Mouse (Mus musculus): ENCODE results near the gene Slc16a13. TPM values are rescaled to one million over a fixed set of nuclear protein-coding genes. Genes with fewer than 3 reads are reported as not detected.

The Slc16a13 gene
- polyA plus RNA-seq, 1 experiment from 2014 or later, result 18.6 TPM

DNA sequence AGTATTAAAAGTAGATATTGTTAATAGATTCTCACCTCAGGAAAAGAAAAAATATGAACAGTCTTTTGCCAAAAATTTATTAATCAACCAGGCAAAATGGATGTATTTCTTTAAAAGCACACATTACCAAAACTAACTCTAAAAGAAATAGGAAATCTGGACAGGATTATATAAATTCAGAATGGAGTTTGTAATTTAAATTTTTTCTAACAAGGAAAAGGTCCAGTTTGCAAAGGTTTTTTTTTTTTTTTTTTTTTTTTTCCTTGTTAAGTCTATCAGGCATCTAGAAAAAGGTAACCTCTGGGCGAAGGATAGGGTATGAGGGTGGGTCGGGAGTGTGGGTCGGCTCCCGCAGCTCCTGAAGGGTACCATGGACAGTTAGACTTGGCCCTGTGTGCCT, 40.4 kb downstream of the Slc16a13 start:
- no peak for ATAC-seq (ENCODE audit: low FRiP score, low TSS enrichment)
- H3K4me3 ChIP-seq (ENCODE audit: low read length), result no peak overlapping the region
- no peak overlapping the region for H3K27ac ChIP-seq (ENCODE audit: low read length)
- 94% methylated on average over 4 of the region's 4 CpGs for WGBS
- H3K4me1 ChIP-seq (ENCODE audit: insufficient read depth, low read length), result no peaks in the 10 kb centered on the region
- H3K9me3 ChIP-seq (ENCODE audit: low read length), result peaks cover 4% of the 10 kb centered on the region; the same call in 1 of the 2 replicates
- H3K27me3 ChIP-seq (ENCODE audit: insufficient read depth, low read length), result no peaks in the 10 kb centered on the region
- no peaks in the 10 kb centered on the region for H3K36me3 ChIP-seq (ENCODE audit: insufficient read depth, low read length)
- no peak overlapping the region for H3K4me2 ChIP-seq (replicated peaks; ENCODE audit: low read depth, low read length)
- no peak overlapping the region for H3K9ac ChIP-seq (replicated peaks; ENCODE audit: low read length)

- Histone ChIP-seq H3K27ac (ENCODE audit: low read length) (no peak overlapping the region), H3K4me3 (ENCODE audit: low read length) (no peak overlapping the region), H3K27me3 (ENCODE audit: insufficient read depth, low read length) (no peaks in the 10 kb centered on the region), H3K9ac (replicated peaks; ENCODE audit: low read length) (no peak overlapping the region), H3K4me1 (ENCODE audit: insufficient read depth, low read length) (no peaks in the 10 kb centered on the region), H3K36me3 (ENCODE audit: insufficient read depth, low read length) (no peaks in the 10 kb centered on the region), H3K4me2 (replicated peaks; ENCODE audit: low read depth, low read length) (no peak overlapping the region), H3K9me3 (ENCODE audit: low read length) (peaks cover 4% of the 10 kb centered on the region; the same call in 1 of the 2 replicates)
- no peak for ATAC-seq (ENCODE audit: low FRiP score, low TSS enrichment)
- WGBS, result 36% methylated on average over 14 of the region's 14 CpGs
Observed at GRCm38 (mm10) chr11:70179401-70179800, 41.5 kb downstream of the Slc16a13 start.

DNA sequence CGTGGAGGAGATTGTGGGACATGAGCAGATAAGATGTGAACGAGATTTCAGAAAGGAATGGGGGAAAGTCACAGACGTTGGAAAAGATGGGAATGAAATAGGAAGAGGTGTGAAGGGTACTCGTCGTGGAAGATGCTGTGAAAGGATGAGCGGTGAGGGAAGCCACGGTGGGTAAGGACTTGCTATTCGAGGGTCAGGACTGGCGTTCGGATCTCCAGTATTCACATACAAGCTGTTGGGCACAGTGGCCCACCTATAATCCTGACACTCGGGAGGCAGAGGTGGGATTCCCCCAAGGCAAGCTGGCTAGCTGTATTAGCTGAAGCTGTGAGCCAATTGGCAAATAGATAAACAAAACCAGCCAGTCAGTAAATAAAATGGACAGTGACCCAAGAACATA, 42.1 kb downstream of the Slc16a13 start:
- Histone ChIP-seq H3K9me3 (ENCODE audit: low read length) (peaks cover 4% of the 10 kb centered on the region; the same call in 1 of the 2 replicates), H3K4me2 (replicated peaks; ENCODE audit: low read depth, low read length) (no peak overlapping the region), H3K9ac (replicated peaks; ENCODE audit: low read length) (no peak overlapping the region), H3K36me3 (ENCODE audit: insufficient read depth, low read length) (no peaks in the 10 kb centered on the region), H3K4me1 (ENCODE audit: insufficient read depth, low read length) (no peaks in the 10 kb centered on the region), H3K27ac (ENCODE audit: low read length) (no peak overlapping the region), H3K4me3 (ENCODE audit: low read length) (no peak overlapping the region), H3K27me3 (ENCODE audit: insufficient read depth, low read length) (no peaks in the 10 kb centered on the region)
- WGBS, result 79% methylated on average over 11 of the region's 11 CpGs
- no peak for ATAC-seq (ENCODE audit: low FRiP score, low TSS enrichment)

GRCm38 (mm10) chr11:70178311-70178710, 42.6 kb downstream of the Slc16a13 start:
- H3K4me1 ChIP-seq (ENCODE audit: insufficient read depth, low read length), result no peaks in the 10 kb centered on the region
- no peak for ATAC-seq (ENCODE audit: low FRiP score, low TSS enrichment)
- WGBS, result 82% methylated on average over 11 of the region's 11 CpGs

GRCm38 (mm10) chr11:70177647-70178046, 43.2 kb downstream of the Slc16a13 start:
- Histone ChIP-seq H3K4me3 (ENCODE audit: low read length) (no peak overlapping the region), H3K9me3 (ENCODE audit: low read length) (peaks cover 4% of the 10 kb centered on the region; the same call in 1 of the 2 replicates), H3K4me2 (replicated peaks; ENCODE audit: low read depth, low read length) (no peak overlapping the region), H3K27me3 (ENCODE audit: insufficient read depth, low read length) (no peaks in the 10 kb centered on the region), H3K36me3 (ENCODE audit: insufficient read depth, low read length) (no peaks in the 10 kb centered on the region), H3K27ac (ENCODE audit: low read length) (no peak overlapping the region), H3K4me1 (ENCODE audit: insufficient read depth, low read length) (no peaks in the 10 kb centered on the region), H3K9ac (replicated peaks; ENCODE audit: low read length) (no peak overlapping the region)
- WGBS, result 76% methylated on average over 8 of the region's 8 CpGs
- no peak for ATAC-seq (ENCODE audit: low FRiP score, low TSS enrichment)

More at GRCm38 (mm10) chr11:70178311-70178710, 42.6 kb downstream of the Slc16a13 start:
- Histone ChIP-seq H3K27ac (ENCODE audit: low read length) (no peak overlapping the region), H3K9me3 (ENCODE audit: low read length) (peaks cover 4% of the 10 kb centered on the region; the same call in 1 of the 2 replicates), H3K36me3 (ENCODE audit: insufficient read depth, low read length) (no peaks in the 10 kb centered on the region), H3K27me3 (ENCODE audit: insufficient read depth, low read length) (no peaks in the 10 kb centered on the region), H3K4me2 (replicated peaks; ENCODE audit: low read depth, low read length) (no peak overlapping the region), H3K9ac (replicated peaks; ENCODE audit: low read length) (no peak overlapping the region), H3K4me3 (ENCODE audit: low read length) (no peak overlapping the region)

- Histone ChIP-seq H3K4me1 (ENCODE audit: insufficient read depth, low read length) (no peaks in the 10 kb centered on the region), H3K9ac (replicated peaks; ENCODE audit: low read length) (no peak overlapping the region), H3K27me3 (ENCODE audit: insufficient read depth, low read length) (no peaks in the 10 kb centered on the region), H3K36me3 (ENCODE audit: insufficient read depth, low read length) (no peaks in the 10 kb centered on the region), H3K27ac (ENCODE audit: low read length) (no peak overlapping the region), H3K4me2 (replicated peaks; ENCODE audit: low read depth, low read length) (no peak overlapping the region), H3K4me3 (ENCODE audit: low read length) (no peak overlapping the region), H3K9me3 (ENCODE audit: low read length) (peaks cover 4% of the 10 kb centered on the region; the same call in 1 of the 2 replicates)
- ATAC-seq (ENCODE audit: low FRiP score, low TSS enrichment), result no peak
- 72% methylated on average over 4 of the region's 4 CpGs for WGBS
Observed at GRCm38 (mm10) chr11:70174491-70174890, 46.4 kb downstream of the Slc16a13 start.

GRCm38 (mm10) chr11:70172298-70172697, 48.6 kb downstream of the Slc16a13 start:
- Histone ChIP-seq H3K36me3 (ENCODE audit: insufficient read depth, low read length) (no peaks in the 10 kb centered on the region), H3K4me1 (ENCODE audit: insufficient read depth, low read length) (peaks cover 10% of the 10 kb centered on the region; the same call in 1 of the 2 replicates), H3K4me2 (replicated peaks; ENCODE audit: low read depth, low read length) (no peak overlapping the region), H3K27ac (ENCODE audit: low read length) (no peak overlapping the region), H3K27me3 (ENCODE audit: insufficient read depth, low read length) (no peaks in the 10 kb centered on the region), H3K9me3 (ENCODE audit: low read length) (no peaks in the 10 kb centered on the region), H3K4me3 (ENCODE audit: low read length) (no peak overlapping the region), H3K9ac (replicated peaks; ENCODE audit: low read length) (no peak overlapping the region)
- ATAC-seq (ENCODE audit: low FRiP score, low TSS enrichment), result no peak
- WGBS, result 55% methylated on average over 5 of the region's 5 CpGs

DNA sequence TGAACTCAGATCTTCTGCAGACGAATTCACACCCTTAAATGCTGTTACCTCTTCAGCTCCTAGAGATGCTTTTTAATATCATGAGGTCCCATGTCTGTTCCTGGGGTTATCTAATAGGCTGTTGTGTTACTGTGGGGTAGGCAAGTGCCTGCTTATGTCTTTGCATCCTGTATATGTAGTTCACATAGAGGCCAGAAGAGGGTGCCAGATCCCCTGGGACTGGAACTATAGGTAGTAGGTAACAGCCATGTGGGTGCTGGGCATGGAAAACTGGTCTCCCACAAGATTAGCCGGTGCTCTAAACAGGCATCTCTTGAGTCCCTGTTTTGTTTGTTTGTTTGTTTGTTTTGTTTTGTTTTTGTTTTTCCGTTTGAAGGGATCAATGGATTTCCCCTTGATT, 49.0 kb downstream of the Slc16a13 start:
- Histone ChIP-seq H3K4me3 (ENCODE audit: low read length) (no peak overlapping the region), H3K36me3 (ENCODE audit: insufficient read depth, low read length) (no peaks in the 10 kb centered on the region), H3K27ac (ENCODE audit: low read length) (no peak overlapping the region), H3K4me1 (ENCODE audit: insufficient read depth, low read length) (peaks cover 10% of the 10 kb centered on the region; the same call in 1 of the 2 replicates), H3K9me3 (ENCODE audit: low read length) (no peaks in the 10 kb centered on the region), H3K27me3 (ENCODE audit: insufficient read depth, low read length) (no peaks in the 10 kb centered on the region), H3K4me2 (replicated peaks; ENCODE audit: low read depth, low read length) (no peak overlapping the region), H3K9ac (replicated peaks; ENCODE audit: low read length) (no peak overlapping the region)
- WGBS, result 54% methylated on average over 3 of the region's 3 CpGs
- no peak for ATAC-seq (ENCODE audit: low FRiP score, low TSS enrichment)

GRCm38 (mm10) chr11:70171181-70171580, 49.7 kb downstream of the Slc16a13 start:
- WGBS, result 76% methylated on average over 7 of the region's 7 CpGs
- no peak overlapping the region for H3K4me3 ChIP-seq (ENCODE audit: low read length)

DNA sequence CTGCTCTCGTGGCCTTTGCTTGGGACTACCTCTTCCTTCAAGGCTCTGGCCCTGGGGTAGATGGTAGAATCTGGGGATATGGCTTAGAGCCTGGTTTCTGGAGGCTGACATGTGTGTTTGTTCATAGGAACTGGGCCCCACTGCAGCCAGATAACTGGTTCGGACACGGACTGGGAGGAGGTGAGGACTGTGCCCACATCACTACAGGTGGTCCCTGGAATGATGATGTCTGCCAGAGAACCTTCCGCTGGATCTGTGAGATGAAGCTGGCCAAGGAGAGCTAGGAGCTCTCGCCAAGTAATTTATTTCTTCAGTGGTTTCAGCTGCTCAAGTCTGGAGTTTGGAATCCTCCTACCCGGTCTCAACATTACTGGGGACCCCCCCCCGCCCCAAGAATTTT, 50.6 kb downstream of the Slc16a13 start:
- 77% methylated on average over 7 of the region's 7 CpGs for WGBS
- no peak overlapping the region for H3K9ac ChIP-seq (replicated peaks; ENCODE audit: low read length)

More at GRCm38 (mm10) chr11:70171181-70171580, 49.7 kb downstream of the Slc16a13 start:
- H3K9me3 ChIP-seq (ENCODE audit: low read length), result no peaks in the 10 kb centered on the region
- H3K9ac ChIP-seq (replicated peaks; ENCODE audit: low read length), result no peak overlapping the region
- no peaks in the 10 kb centered on the region for H3K36me3 ChIP-seq (ENCODE audit: insufficient read depth, low read length)
- no peaks in the 10 kb centered on the region for H3K27me3 ChIP-seq (ENCODE audit: insufficient read depth, low read length)
- H3K4me2 ChIP-seq (replicated peaks; ENCODE audit: low read depth, low read length), result no peak overlapping the region
- no peak for ATAC-seq (ENCODE audit: low FRiP score, low TSS enrichment)
- H3K4me1 ChIP-seq (ENCODE audit: insufficient read depth, low read length), result peaks cover 10% of the 10 kb centered on the region; the same call in 1 of the 2 replicates
- H3K27ac ChIP-seq (ENCODE audit: low read length), result no peak overlapping the region

More for the DNA sequence above, 50.6 kb downstream of the Slc16a13 start:
- ATAC-seq (ENCODE audit: low FRiP score, low TSS enrichment), result no peak
- H3K27ac ChIP-seq (ENCODE audit: low read length), result no peak overlapping the region
- no peak overlapping the region for H3K4me2 ChIP-seq (replicated peaks; ENCODE audit: low read depth, low read length)
- no peaks in the 10 kb centered on the region for H3K9me3 ChIP-seq (ENCODE audit: low read length)
- H3K36me3 ChIP-seq (ENCODE audit: insufficient read depth, low read length), result no peaks in the 10 kb centered on the region
- peaks cover 10% of the 10 kb centered on the region; the same call in 1 of the 2 replicates for H3K4me1 ChIP-seq (ENCODE audit: insufficient read depth, low read length)
- H3K4me3 ChIP-seq (ENCODE audit: low read length), result no peak overlapping the region
- H3K27me3 ChIP-seq (ENCODE audit: insufficient read depth, low read length), result no peaks in the 10 kb centered on the region
